Mouse (Mus musculus): ENCODE results near the gene Csgalnact2.

DNA sequence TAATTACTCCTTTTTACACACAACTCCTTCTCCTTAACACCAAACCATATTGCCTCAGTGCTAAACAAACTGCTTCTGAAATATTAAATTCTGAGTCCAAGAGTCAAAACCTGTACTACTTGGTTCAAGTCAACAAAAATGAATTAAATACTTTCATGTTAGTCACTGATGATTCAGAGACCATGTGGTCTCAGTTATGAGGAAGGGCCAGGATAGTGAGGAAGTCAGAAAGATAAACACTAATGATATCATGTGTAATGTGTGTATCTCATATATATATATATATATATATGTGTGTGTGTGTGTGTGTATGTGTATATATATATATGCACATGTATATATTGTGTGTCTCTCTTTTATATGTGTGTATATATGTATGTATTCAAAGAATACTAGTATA, 12.4 kb downstream of the Csgalnact2 start:
- TF ChIP-seq CTCF (IDR thresholded peaks at IDR 0.05; ENCODE audit: control insufficient read depth, insufficient read depth, low read length) (no peak), POLR2A (IDR thresholded peaks at IDR 0.05; ENCODE audit: borderline replicate concordance, control insufficient read depth, low read depth, low read length) (no peak)
